Mouse (Mus musculus) embryonic facial prominence, embryonic 10.5 days (tissue): ENCODE data around the gene Raly. TPM values are rescaled to one million over a fixed set of nuclear protein-coding genes. Genes with fewer than 3 reads are reported as not detected.
A peak's percentile ranks its signal among the peaks of the same experiment; 100 is the strongest.

Experiments used
- DNase-seq: peaks from one replicate; pipeline ENCODE4 v3.0.0-alpha.2; 2017; ENCODE audit warnings: low spot score
- H3K27ac ChIP-seq: fragments of 300-500 bp; sonication (generic); replicated peaks from 2 replicates; pipeline ENCODE4 v1.5.1; 2016; ENCODE audit warnings: mild to moderate bottlenecking
- H3K27me3 ChIP-seq: fragments of 300-500 bp; sonication (generic); replicated peaks from 2 replicates; pipeline ENCODE4 v1.6.1; 2016; ENCODE audit warnings: low read depth, mild to moderate bottlenecking; ENCODE audit not compliant: poor library complexity, severe bottlenecking
- H3K36me3 ChIP-seq: fragments of 300-500 bp; sonication (generic); replicated peaks from 2 replicates; pipeline ENCODE4 v1.6.1; 2016; ENCODE audit warnings: mild to moderate bottlenecking, moderate library complexity
- H3K4me1 ChIP-seq: fragments of 300-500 bp; sonication (generic); 2 replicates; pipeline ENCODE4 v1.6.1; 2016
- H3K4me3 ChIP-seq: fragments of 300-500 bp; sonication (generic); 2 replicates; pipeline ENCODE4 v1.5.1; 2016; ENCODE audit warnings: mild to moderate bottlenecking, moderate library complexity
- H3K9me3 ChIP-seq: fragments of 300-500 bp; sonication (generic); 2 replicates; pipeline ENCODE4 v1.6.1; 2016; ENCODE audit warnings: mild to moderate bottlenecking
- WGBS: fragments of 180-500 bp; shearing (Covaris S2); methylation state at CpG from one replicate; pipeline ENCODE4 v1.1.7; 2016; 5-methylcytosine and 5-hydroxymethylcytosine counted together
- polyA plus RNA-seq: library from polyadenylated mRNA; unstranded; fragments of >200 nt; fragmentation: Nextera tagmentation; extraction: Ambion mirVana; gene quantifications from 2 replicates; pipeline ENCODE4 v1.2.1, GENCODE M21; 2016

The Raly gene
- polyA plus RNA-seq, 1 experiment from 2014 or later: 52.8 TPM

DNA sequence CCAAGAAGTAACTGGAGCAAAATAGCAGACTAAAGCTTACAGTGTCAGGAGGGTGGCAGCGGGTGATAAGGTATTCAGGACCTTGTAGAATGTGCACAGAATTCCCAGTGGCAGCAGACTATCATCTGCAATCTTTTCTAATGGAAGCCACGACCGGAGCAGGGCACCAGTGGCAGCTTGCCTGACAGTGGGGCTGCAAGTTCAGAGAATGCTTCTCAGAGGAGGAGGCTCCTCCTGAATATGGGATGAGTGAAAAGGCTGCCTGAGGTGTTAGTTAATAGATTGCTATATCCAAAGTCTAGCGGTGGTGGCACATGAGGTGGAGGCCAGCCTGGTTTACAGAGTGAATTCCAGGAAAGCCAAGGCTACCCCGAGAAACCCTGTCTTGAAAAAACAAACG is 1.5 kb upstream of the Raly start:
- no peaks in the 10 kb centered on the region for H3K36me3 ChIP-seq
- peaks cover 42% of the 10 kb centered on the region for H3K4me1 ChIP-seq
- WGBS: 71% methylated on average over 6 of the region's 6 CpGs
- DNase-seq: no peak
- no peak overlapping the region for H3K4me3 ChIP-seq
- no peak overlapping the region for H3K27ac ChIP-seq
- no peaks in the 10 kb centered on the region for H3K27me3 ChIP-seq
- no peaks in the 10 kb centered on the region for H3K9me3 ChIP-seq

DNA sequence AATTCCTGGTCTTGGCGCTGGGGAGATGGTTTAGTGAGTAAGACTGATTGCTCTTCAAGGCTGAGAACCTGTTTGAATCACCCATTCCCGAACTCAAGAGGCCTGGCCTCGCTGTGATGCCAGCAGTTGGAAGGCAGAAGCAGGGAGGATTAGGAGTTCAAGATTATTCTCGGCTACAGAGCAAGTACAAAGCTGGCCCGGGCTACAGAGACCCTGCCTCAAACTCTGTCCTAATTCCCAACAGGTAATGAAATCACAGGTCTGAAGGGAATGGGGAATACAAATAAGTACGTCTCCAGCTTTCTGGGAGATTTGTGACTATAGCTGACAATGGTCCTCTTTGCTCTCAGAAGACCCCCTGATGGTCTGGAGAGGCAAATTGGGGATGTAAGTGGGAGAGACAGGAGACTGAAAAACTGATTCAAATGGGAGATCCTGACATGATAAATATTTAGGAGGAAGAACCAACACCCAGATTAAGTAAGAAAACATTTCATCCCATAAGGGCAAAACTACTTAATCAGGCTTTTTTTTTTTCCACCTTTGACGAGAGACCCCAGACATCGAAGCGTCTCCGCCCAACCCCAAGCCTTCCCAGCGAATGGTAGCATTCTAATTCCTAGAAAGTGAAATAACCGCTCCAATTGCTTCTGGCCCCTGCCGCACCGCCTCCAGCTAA is 780 bp upstream of the Raly start:
- Histone ChIP-seq H3K36me3 (no peaks in the 10 kb centered on the region), H3K4me1 (peaks cover 42% of the 10 kb centered on the region), H3K4me3 (peak overlapping the region; percentile 93), H3K27ac (peak overlapping the region; percentile 99), H3K27me3 (no peaks in the 10 kb centered on the region), H3K9me3 (no peaks in the 10 kb centered on the region)
- whole genome bisulfite sequencing: 5% methylated on average over 14 of the region's 14 CpGs
- DNase-seq: no peak

GRCm38 (mm10) chr2:154791661-154792642 is 1.1 kb downstream of the Raly start:
- no peaks in the 10 kb centered on the region for H3K27me3 ChIP-seq
- WGBS: under 1% methylated on average over 67 of the region's 67 CpGs
- H3K27ac ChIP-seq: peak overlapping the region; percentile 99
- H3K36me3 ChIP-seq: peaks cover 10% of the 10 kb centered on the region; the same call in 1 of the 2 replicates
- peaks cover 40% of the 10 kb centered on the region for H3K4me1 ChIP-seq
- H3K4me3 ChIP-seq: peak overlapping the region; percentile 93
- peak; percentile 83 for DNase-seq
- no peaks in the 10 kb centered on the region for H3K9me3 ChIP-seq

DNA sequence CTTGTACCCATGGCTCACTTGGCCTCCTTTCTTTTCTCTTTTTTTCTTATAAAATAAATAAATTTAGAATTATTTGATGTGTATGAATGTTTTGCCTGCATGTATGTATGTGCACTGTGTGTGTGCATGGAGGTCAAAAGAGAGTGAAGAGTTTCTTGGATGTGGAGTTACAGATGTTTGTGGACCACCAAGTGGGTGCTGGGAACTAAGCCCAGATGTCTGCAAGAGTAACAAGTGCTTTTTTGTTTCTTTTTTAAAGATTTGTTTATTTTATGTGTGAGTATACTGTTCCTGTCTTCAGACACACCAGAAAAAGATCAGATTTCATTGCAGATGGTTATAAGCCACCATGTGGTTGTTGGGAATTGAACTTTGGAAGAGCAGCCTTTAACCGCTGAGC is 12.5 kb downstream of the Raly start:
- 93% methylated on average over 1 of the region's 1 CpGs for WGBS
- no peaks in the 10 kb centered on the region for H3K9me3 ChIP-seq
- H3K27me3 ChIP-seq: no peaks in the 10 kb centered on the region
- no peak overlapping the region for H3K27ac ChIP-seq
- DNase-seq: no peak
- no peak overlapping the region for H3K4me3 ChIP-seq
- H3K4me1 ChIP-seq: peaks cover 25% of the 10 kb centered on the region
- H3K36me3 ChIP-seq: peaks cover 18% of the 10 kb centered on the region

GRCm38 (mm10) chr2:154803845-154804244 is 12.9 kb downstream of the Raly start:
- Histone ChIP-seq H3K4me1 (peaks cover 25% of the 10 kb centered on the region), H3K9me3 (no peaks in the 10 kb centered on the region), H3K36me3 (peaks cover 18% of the 10 kb centered on the region), H3K27ac (no peak overlapping the region), H3K4me3 (no peak overlapping the region), H3K27me3 (no peaks in the 10 kb centered on the region)
- WGBS: 74% methylated on average over 4 of the region's 4 CpGs
- no peak for DNase-seq

- Histone ChIP-seq H3K4me3 (no peak overlapping the region), H3K27ac (no peak overlapping the region), H3K36me3 (peaks cover 3% of the 10 kb centered on the region; the same call in 1 of the 2 replicates), H3K9me3 (no peaks in the 10 kb centered on the region), H3K27me3 (no peaks in the 10 kb centered on the region), H3K4me1 (peaks cover 31% of the 10 kb centered on the region)
- 58% methylated on average over 1 of the region's 1 CpGs for WGBS
- no peak for DNase-seq
Measured at GRCm38 (mm10) chr2:154807689-154808088, 16.8 kb downstream of the Raly start.

GRCm38 (mm10) chr2:154809107-154809762 is 18.3 kb downstream of the Raly start:
- Histone ChIP-seq H3K27ac (no peak overlapping the region), H3K9me3 (no peaks in the 10 kb centered on the region), H3K36me3 (no peaks in the 10 kb centered on the region), H3K4me3 (no peak overlapping the region), H3K4me1 (peaks cover 19% of the 10 kb centered on the region), H3K27me3 (no peaks in the 10 kb centered on the region)
- DNase-seq: no peak
- WGBS: 95% methylated on average over 1 of the region's 1 CpGs

DNA sequence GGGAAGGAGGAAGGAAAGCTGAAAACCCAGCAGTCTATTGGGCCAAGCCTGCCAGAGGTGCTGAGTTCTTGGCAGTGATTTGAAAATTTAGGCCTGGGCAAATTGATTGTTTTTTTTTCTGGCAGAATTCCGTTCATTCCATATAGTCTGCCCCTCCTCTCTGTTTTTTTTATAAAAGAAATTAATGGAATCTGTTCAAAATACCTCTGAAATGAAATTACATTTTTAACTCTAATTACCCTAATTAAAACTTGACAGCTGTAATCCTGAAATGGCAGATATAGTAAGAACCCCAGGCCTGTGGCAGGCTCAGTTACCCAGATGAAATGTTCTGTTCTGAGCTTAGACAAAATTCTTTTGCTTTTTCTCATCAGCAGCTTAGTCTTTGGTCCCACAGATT is 19.9 kb downstream of the Raly start:
- DNase-seq: no peak
- no peaks in the 10 kb centered on the region for H3K27me3 ChIP-seq
- H3K4me3 ChIP-seq: no peak overlapping the region
- H3K9me3 ChIP-seq: no peaks in the 10 kb centered on the region
- H3K4me1 ChIP-seq: peaks cover 18% of the 10 kb centered on the region
- H3K36me3 ChIP-seq: no peaks in the 10 kb centered on the region
- 64% methylated on average over 1 of the region's 1 CpGs for WGBS
- H3K27ac ChIP-seq: no peak overlapping the region

DNA sequence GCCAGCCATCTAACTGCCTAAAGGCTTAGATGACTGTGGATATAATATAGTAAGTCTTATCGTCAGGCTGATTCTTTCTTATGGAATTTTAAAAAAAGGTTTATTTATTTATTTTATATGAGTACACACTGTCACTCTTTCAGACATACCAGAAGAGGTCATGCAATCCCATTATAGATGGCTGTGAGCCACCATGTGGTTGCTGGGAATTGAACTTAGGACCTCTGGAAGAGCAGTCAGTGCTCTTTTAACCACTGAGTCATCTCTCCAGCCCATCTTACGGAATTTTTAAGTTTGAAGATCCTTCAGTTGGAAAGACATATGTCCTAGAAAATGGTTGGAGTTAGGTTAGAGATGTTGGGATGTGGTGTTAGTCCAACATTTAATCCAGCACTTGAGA is 22.5 kb downstream of the Raly start:
- Histone ChIP-seq H3K4me1 (peaks cover 24% of the 10 kb centered on the region), H3K27me3 (no peaks in the 10 kb centered on the region), H3K9me3 (no peaks in the 10 kb centered on the region), H3K4me3 (no peak overlapping the region), H3K27ac (no peak overlapping the region), H3K36me3 (no peaks in the 10 kb centered on the region)
- WGBS: 93% methylated on average over 2 of the region's 2 CpGs
- no peak for DNase-seq

GRCm38 (mm10) chr2:154817089-154817488 is 26.2 kb downstream of the Raly start:
- DNase-seq: no peak
- Histone ChIP-seq H3K36me3 (peaks cover 3% of the 10 kb centered on the region), H3K9me3 (no peaks in the 10 kb centered on the region), H3K4me3 (no peak overlapping the region), H3K27ac (no peak overlapping the region), H3K27me3 (no peaks in the 10 kb centered on the region), H3K4me1 (peaks cover 18% of the 10 kb centered on the region)
- 64% methylated on average over 3 of the region's 3 CpGs for WGBS

GRCm38 (mm10) chr2:154817788-154818187 is 26.9 kb downstream of the Raly start:
- Histone ChIP-seq H3K27me3 (no peaks in the 10 kb centered on the region), H3K27ac (no peak overlapping the region), H3K36me3 (peaks cover 10% of the 10 kb centered on the region), H3K4me3 (no peak overlapping the region), H3K9me3 (no peaks in the 10 kb centered on the region), H3K4me1 (peaks cover 18% of the 10 kb centered on the region)
- WGBS: 36% methylated on average over 1 of the region's 1 CpGs
- peak; percentile 14 for DNase-seq

DNA sequence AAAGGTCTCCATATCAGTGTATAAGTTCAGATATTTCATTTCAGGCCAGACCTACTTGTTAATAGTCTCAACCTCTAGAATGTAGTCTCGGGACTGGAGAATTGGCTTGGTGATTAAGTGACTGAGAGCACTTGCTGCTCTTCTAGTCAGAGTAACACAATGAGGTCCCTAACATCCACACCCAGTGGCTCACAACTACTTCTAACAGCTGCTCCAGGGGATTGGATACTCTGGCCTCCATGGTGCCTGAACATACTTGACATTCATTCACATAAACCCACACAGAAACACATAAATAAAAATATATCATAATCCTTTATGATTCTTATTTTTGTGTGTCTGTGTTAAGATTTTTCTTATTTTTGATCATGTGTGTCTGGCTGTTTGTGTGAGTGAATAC is 27.7 kb downstream of the Raly start:
- H3K27me3 ChIP-seq: no peaks in the 10 kb centered on the region
- H3K36me3 ChIP-seq: peaks cover 14% of the 10 kb centered on the region
- WGBS: 83% methylated on average over 1 of the region's 1 CpGs
- peaks cover 18% of the 10 kb centered on the region for H3K4me1 ChIP-seq
- no peak overlapping the region for H3K27ac ChIP-seq
- H3K4me3 ChIP-seq: no peak overlapping the region
- no peak for DNase-seq
- H3K9me3 ChIP-seq: no peaks in the 10 kb centered on the region
